Mouse (Mus musculus) testis, adult 2 months (tissue): ENCODE results near the gene Ndufa4l2. TPM values are rescaled to one million over a fixed set of nuclear protein-coding genes. Genes with fewer than 3 reads are reported as not detected.
A peak's percentile ranks its signal among the peaks of the same experiment; 100 is the strongest.

Source experiments
- H3K27ac ChIP-seq: fragments of 200-500 bp; 2 replicates; pipeline ENCODE4 v1.5.1; 2012; ENCODE audit warnings: low read depth, low read length; ENCODE audit not compliant: control insufficient read depth, insufficient read depth
- H3K27me3 ChIP-seq: fragments of 200-500 bp; 2 replicates; pipeline ENCODE4 v1.6.1; 2012; ENCODE audit warnings: mild to moderate bottlenecking, low read length, moderate library complexity; ENCODE audit not compliant: control insufficient read depth, insufficient read depth
- H3K36me3 ChIP-seq: fragments of 200-500 bp; 2 replicates; pipeline ENCODE4 v1.6.1; 2012; ENCODE audit warnings: mild to moderate bottlenecking, low read length; ENCODE audit not compliant: control insufficient read depth, insufficient read depth
- H3K4me1 ChIP-seq: fragments of 200-500 bp; 2 replicates; pipeline ENCODE4 v1.6.1; 2012; ENCODE audit warnings: low read length; ENCODE audit not compliant: control insufficient read depth, insufficient read depth
- H3K4me3 ChIP-seq: fragments of 200-500 bp; 2 replicates; pipeline ENCODE4 v1.5.1; 2012; ENCODE audit warnings: low read depth, mild to moderate bottlenecking, low read length, moderate library complexity, mixed read lengths; ENCODE audit not compliant: control insufficient read depth
- CTCF ChIP-seq: fragments of 200-500 bp; IDR thresholded peaks from 2 replicates; pipeline ENCODE4 v1.5.1; 2012; ENCODE audit warnings: low read depth, mild to moderate bottlenecking, inconsistent platforms, low read length, moderate library complexity; ENCODE audit not compliant: control insufficient read depth, insufficient read depth, insufficient replicate concordance
- POLR2A ChIP-seq: fragments of 200-500 bp; IDR thresholded peaks from 2 replicates; pipeline ENCODE4 v1.6.1; 2012; ENCODE audit warnings: low read depth, mild to moderate bottlenecking, inconsistent platforms, low read length, moderate library complexity; ENCODE audit not compliant: control insufficient read depth
- polyA plus RNA-seq: library from polyadenylated mRNA; depleted of rRNA; stranded (reverse); fragments of >200 nt; gene quantifications from 2 replicates; pipeline ENCODE4 v1.2.3, GENCODE M21; 2012

Gene Ndufa4l2
- polyA plus RNA-seq, 1 experiment = 65.0 TPM

DNA sequence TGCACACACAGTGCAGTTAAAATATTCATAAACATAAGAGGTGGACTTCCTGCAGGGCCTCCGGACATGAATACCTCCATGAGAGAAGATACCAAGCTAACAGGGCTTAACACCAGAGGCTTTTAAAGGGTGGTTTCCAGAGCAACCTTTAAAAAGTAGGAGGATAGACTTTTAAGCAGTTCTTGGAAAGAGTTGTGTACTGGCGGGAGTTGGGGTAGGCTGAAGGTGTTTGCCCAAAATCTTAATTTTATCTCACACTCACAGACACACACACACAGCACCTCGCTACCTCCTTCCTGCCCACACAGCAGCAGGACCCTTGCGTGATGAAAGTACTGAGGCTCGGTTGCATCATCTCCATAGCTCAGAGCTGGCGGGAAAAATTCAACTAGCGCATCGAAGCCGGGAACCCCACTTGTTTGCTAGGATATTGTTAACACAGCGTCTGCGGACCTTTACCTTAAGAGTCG is 6.9 kb downstream of the Ndufa4l2 start:
- no peak overlapping the region for H3K27ac ChIP-seq
- TF ChIP-seq CTCF = no peak
- no peak for TF ChIP-seq POLR2A
- peaks cover 3% of the 10 kb centered on the region; the same call in 1 of the 2 replicates for H3K27me3 ChIP-seq
- peaks cover 19% of the 10 kb centered on the region for H3K4me1 ChIP-seq
- peak overlapping the region; percentile 82 for H3K4me3 ChIP-seq
- no peaks in the 10 kb centered on the region for H3K36me3 ChIP-seq

DNA sequence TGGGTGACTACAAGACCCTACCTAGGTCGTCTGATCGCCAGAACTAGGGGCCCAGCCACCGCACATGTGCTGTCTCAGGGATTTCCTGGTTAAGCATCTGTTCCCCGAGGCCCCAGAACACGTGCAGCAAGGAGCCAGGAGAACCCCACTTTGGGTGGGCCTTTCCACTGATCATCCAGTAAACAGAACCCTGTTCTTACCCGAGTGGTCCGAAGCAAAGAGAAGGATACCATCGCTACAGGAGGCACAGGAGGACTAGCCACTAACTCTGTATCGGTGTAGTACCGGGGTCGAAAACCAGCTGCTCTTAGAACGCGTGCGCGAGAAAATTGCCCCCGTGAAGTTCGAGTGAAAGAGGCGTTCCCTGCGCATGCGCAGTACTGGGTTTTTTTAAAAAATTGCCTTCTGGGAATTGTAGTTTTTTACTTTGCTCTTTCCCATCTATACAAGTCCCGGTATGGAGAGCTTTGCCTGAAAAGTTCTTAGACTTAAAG is 7.4 kb downstream of the Ndufa4l2 start, which contains the start of gene Shmt2:
Gene Shmt2 (minus strand): TSS at position 357 of the 494 bp plus-strand sequence.
- Histone ChIP-seq H3K4me3 (peak within 1 kb of the TSS; percentile 82), H3K36me3 (no peaks in the 10 kb centered on the region), H3K4me1 (peaks cover 14% of the 10 kb centered on the region), H3K27me3 (peaks cover 3% of the 10 kb centered on the region), H3K27ac (peak within 1 kb of the TSS; percentile 44; the same call in 1 of the 2 replicates)
- TF ChIP-seq CTCF = no peak
- TF ChIP-seq POLR2A = 0 out of 2 replicates have a peak, but pooled peaks have one; percentile 43

DNA sequence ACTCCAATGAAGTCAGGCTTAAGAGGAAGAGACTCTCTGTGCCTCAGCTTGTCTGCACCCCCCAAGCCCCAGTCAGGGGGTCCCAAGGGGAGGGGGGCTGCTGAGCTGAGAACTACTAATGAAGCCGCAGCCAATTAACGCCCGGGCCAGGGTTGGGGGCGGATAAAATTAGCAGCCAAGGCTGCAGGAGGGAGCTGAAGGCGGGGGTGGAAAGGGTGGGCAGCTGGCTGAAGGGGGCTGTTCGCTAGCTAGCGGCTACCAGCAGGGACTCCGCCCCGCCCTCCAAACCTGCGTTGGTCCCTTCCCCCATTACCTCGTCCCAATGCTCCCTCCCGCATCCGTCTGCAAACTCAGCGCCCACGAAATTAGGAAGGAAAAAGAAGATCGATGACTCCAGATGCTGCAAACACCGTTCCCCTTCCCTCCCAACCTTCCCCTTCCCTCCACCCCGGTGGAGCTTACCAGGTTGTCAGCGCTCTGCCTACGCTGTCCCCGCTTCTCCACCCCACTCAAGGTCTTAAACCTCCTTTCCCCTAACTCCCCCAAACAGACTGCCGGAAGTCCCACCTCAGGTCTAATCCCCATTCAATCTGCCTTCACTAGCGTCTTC is 10.0 kb downstream of the Ndufa4l2 start:
- Histone ChIP-seq H3K27me3 (peaks cover 3% of the 10 kb centered on the region), H3K36me3 (no peaks in the 10 kb centered on the region), H3K4me1 (peaks cover 8% of the 10 kb centered on the region), H3K27ac (no peak overlapping the region), H3K4me3 (no peak overlapping the region)
- TF ChIP-seq CTCF (no peak), POLR2A (no peak)

DNA sequence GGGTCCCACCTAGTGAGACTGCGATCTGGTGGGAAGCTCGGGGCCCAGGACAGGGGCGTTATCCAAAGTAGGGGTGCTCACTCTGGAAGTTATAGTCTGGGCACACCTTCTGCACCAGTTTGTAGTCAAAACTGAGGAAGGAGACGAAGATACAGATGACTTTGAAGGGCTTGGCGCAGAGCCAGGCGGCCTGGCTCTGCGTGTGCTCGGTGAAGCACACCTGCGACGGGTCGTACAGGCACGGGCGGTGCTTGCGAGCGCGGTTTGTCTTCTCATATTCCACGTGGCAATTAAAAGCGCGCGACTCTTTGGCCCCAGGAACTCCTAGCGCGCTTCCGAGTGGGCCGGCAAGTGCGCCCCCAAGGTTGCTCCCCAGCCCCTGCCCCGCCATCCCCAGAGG is 11.3 kb downstream of the Ndufa4l2 start:
- H3K36me3 ChIP-seq = no peaks in the 10 kb centered on the region
- H3K4me1 ChIP-seq = peaks cover 4% of the 10 kb centered on the region
- no peak overlapping the region; the same call in 1 of the 2 replicates for H3K4me3 ChIP-seq
- TF ChIP-seq POLR2A (no peak), CTCF (no peak)
- no peak overlapping the region for H3K27ac ChIP-seq
- H3K27me3 ChIP-seq = peaks cover 3% of the 10 kb centered on the region

DNA sequence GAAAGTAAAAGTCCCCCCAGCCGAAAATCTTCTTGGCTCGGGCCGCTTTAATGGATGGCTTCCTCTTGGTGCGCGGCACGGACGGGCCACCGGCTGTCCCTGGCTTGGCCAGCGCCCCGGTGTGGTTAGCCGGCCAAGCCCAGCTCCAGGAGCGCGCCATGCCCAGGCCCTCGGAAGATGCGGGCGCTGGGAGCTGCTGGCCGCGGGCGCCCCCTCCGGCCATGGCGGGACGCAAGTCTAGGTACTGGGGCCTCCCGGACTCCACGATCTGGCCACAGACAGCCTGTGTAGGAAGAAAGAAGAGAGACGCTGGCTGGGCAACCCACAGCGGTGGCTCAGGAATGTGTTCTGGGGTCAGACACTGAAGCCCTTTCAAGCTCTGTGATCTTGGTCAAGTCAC is 11.9 kb downstream of the Ndufa4l2 start:
- H3K36me3 ChIP-seq = no peaks in the 10 kb centered on the region
- peaks cover 4% of the 10 kb centered on the region for H3K4me1 ChIP-seq
- H3K27ac ChIP-seq = no peak overlapping the region
- no peak overlapping the region; the same call in 1 of the 2 replicates for H3K4me3 ChIP-seq
- peaks cover 3% of the 10 kb centered on the region for H3K27me3 ChIP-seq
- TF ChIP-seq POLR2A = no peak
- peak; percentile 17; the same call in 1 of the 2 replicates for TF ChIP-seq CTCF

DNA sequence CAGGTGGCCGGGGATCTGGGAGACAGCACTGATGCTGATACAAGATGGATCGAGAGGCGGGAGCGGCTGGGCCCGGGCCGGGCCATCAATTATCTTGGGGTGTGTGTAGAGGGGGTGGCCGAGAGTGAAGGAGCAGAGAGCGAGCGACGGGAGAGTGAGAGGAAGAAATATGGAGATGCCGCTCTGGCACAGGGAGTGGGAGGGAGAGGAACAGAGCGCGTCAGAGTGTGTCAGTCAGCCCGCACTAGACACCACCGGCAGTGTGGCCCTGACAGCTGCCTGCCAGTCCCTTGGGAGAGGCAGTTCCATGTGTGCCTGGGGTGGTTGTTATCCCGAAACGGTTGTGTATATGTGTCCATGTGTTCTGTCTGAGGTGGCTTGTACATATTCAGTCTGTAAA is 12.7 kb downstream of the Ndufa4l2 start:
- Histone ChIP-seq H3K36me3 (no peaks in the 10 kb centered on the region), H3K27me3 (peaks cover 3% of the 10 kb centered on the region), H3K27ac (no peak overlapping the region), H3K4me1 (no peaks in the 10 kb centered on the region; the same call in 1 of the 2 replicates), H3K4me3 (no peak overlapping the region)
- no peak for TF ChIP-seq POLR2A
- TF ChIP-seq CTCF = no peak

DNA sequence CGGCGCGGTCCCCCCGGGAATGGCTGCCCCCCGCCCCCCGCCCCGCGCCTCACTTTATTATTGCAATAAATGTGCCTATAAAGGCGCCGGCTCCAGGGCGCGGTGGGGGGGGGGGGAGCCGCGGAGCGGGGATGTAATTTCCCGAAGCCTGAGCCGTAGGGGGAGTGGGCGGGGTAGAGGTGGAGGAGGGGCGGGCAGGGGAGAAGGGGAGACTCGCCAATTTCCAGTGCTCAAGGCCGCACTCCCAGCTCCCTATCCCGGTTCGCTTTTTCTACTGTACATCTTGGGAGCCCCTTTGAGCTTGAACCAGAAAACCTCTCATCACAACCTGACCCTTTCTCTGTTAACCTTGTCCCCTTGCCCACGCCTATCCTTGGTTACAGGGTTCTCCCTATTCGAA is 16.2 kb downstream of the Ndufa4l2 start:
- Histone ChIP-seq H3K27me3 (peaks cover 3% of the 10 kb centered on the region), H3K4me1 (peaks cover 10% of the 10 kb centered on the region), H3K36me3 (no peaks in the 10 kb centered on the region), H3K4me3 (no peak overlapping the region), H3K27ac (no peak overlapping the region)
- TF ChIP-seq CTCF = no peak
- no peak for TF ChIP-seq POLR2A

DNA sequence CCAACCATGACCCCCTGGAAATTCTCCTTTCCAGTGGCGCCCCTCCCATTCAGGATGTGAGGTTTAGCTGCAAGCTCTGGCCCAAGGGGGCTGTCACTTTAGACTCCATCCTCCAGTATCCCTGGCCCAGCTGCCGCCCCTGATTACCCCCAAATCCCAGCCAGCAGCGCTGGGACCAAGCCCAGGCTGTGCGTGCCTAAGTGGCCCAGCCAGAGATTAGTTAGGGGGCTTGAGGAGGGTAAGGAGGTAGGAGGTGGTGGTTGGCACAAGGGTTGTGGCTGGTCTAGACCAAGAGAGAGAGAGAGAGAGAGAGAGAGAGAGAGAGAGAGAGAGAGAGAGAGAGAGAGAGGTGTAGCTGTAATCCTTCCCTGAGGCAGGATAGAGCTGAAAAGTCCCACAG is 16.8 kb downstream of the Ndufa4l2 start:
- no peak for TF ChIP-seq CTCF
- no peak for TF ChIP-seq POLR2A
- H3K27ac ChIP-seq = no peak overlapping the region
- peaks cover 3% of the 10 kb centered on the region for H3K27me3 ChIP-seq
- H3K4me1 ChIP-seq = peaks cover 10% of the 10 kb centered on the region
- no peak overlapping the region for H3K4me3 ChIP-seq
- no peaks in the 10 kb centered on the region for H3K36me3 ChIP-seq
